Mouse (Mus musculus): ENCODE data around the gene Eloa. TPM values are rescaled to one million over a fixed set of nuclear protein-coding genes. Genes with fewer than 3 reads are reported as not detected.
"Not testable (repeated sequence)": the region's sequence is repeated elsewhere in the genome, so short reads cannot be mapped to it uniquely, and the experiment has no call there.

Gene Eloa
- polyA plus RNA-seq, 1 experiment, result 11.4 TPM

DNA sequence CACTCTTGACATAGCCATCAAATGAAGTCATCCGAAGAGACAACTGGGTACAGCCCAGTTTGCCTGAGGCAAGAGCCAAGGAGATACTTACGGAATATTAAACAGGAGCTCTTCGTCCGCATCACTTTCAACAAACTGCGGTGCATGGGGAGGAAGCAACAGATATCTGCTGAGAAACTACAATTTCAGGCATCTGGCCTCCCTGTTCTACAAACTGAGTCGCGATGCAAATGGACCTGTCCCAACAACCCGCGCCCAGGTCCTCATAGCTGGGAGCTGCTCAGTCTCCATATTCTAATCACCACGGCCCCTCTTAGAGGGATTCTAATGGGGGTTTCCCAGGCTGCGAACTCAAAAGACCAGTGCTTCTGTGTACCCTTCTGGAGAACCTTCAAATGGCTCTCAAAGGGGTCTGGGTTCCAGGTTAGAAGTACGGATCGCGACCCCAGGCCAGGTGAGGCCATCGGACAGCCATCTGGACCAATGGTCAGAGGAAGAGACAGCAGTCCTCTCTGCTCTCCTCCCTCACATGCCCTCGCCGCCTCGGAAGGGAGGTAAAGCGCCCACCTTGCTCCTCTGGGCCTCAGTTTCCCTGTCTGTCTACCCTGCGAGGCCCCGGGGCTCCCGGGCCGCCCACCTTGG, 35.1 kb downstream of the Eloa start:
- no peak for DNase-seq (ENCODE audit: low read depth, low spot score)
- 2% methylated on average over 23 of the region's 23 CpGs for WGBS

DNA sequence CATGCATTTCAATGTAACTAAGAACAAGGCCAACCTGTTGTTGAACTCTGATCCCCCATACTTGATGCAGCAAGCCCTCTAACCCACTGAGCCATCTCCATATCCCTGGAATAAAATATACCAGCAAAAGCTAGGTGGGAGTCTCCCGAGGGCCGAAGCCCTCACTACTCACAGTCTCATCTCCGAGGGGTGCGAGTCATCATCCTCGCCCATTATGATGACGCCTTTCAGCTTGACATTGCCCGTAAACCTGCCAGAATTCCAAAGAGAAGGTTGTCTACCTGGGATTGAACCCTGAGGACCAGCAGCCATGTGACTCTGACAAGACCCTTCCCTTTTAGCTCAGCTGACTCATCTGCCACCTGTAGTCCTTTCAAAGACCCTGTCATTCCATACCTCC, 35.8 kb downstream of the Eloa start:
- 54% methylated on average over 7 of the region's 7 CpGs for WGBS

GRCm38 (mm10) chr4:135985193-135985592, 36.4 kb downstream of the Eloa start:
- 85% methylated on average over 5 of the region's 5 CpGs for WGBS
- DNase-seq (ENCODE audit: low read depth, low spot score), result no peak

More for the DNA sequence above, 35.8 kb downstream of the Eloa start:
- DNase-seq (ENCODE audit: low read depth, low spot score), result no peak

GRCm38 (mm10) chr4:135984556-135984955, 37.0 kb downstream of the Eloa start:
- no peak for DNase-seq (ENCODE audit: low read depth, low spot score)
- WGBS, result 78% methylated on average over 5 of the region's 5 CpGs

DNA sequence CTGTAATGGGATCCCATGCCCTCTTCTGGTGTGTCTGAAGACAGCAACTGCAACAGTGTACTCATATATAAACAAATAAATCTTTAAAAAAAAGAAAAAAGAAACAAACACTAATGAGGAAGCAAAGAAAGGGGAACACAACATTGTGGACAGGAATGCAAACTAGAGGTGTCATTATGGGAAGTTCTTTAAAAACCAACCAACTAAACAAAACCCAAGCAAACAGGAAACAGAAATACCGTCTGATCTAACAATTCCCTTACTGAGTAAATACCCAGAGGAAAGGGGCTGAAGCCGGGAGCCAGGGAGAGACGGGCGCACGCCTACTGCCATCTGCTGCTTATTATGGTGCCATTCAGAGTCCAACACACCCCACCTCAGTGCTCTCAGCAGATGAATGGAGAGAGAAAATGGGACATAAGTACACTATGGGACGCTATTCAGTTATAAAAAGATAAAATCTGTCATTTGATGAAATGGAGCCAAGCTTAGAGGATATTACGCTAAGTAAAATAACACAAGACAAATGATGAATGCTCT, 40.0 kb downstream of the Eloa start:
- DNase-seq (ENCODE audit: low read depth, low spot score), result no peak
- 26% methylated on average over 7 of the region's 7 CpGs for WGBS

DNA sequence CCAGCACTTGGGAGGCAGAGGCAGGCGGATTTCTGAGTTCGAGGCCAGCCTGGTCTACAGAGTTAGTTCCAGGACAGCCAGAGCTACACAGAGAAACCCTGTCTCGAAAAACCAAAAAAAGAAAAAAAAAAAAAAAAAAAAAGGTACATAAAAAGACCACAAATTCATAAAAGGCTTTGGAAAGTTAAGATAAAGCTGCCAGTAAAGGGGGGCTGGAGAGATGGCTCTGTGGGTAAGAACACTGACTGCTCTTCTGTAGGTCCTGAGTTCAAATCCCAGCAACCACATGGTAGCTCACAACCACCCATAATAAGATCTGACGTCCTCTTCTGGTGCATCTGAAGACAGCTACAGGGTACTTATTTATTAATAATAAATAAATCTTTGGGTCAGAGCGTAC, 41.3 kb downstream of the Eloa start:
- 90% methylated on average over 5 of the region's 5 CpGs for WGBS
- DNase-seq (ENCODE audit: low read depth, low spot score), result not testable (repeated sequence)

DNA sequence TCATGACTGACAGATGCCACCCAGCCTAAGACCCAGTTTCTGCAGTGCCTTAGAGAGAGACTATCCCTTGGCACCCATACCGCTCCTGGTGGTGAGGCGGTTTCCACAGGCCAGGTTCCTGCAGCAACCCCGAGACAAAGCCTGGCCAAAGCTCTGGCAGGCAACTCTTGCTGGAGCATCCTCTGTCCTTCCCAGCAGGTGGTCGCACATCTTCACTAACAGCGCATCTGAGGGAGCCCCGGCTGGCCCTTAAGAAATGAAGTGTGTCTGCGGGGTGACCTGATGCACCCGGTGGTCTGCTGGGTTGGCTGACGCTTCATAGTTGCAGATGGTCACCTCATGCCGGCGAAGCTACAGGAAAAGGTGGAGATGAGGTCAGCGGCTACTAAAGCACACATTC, 45.4 kb downstream of the Eloa start:
- WGBS, result 96% methylated on average over 12 of the region's 12 CpGs
- no peak for DNase-seq (ENCODE audit: low read depth, low spot score)

DNA sequence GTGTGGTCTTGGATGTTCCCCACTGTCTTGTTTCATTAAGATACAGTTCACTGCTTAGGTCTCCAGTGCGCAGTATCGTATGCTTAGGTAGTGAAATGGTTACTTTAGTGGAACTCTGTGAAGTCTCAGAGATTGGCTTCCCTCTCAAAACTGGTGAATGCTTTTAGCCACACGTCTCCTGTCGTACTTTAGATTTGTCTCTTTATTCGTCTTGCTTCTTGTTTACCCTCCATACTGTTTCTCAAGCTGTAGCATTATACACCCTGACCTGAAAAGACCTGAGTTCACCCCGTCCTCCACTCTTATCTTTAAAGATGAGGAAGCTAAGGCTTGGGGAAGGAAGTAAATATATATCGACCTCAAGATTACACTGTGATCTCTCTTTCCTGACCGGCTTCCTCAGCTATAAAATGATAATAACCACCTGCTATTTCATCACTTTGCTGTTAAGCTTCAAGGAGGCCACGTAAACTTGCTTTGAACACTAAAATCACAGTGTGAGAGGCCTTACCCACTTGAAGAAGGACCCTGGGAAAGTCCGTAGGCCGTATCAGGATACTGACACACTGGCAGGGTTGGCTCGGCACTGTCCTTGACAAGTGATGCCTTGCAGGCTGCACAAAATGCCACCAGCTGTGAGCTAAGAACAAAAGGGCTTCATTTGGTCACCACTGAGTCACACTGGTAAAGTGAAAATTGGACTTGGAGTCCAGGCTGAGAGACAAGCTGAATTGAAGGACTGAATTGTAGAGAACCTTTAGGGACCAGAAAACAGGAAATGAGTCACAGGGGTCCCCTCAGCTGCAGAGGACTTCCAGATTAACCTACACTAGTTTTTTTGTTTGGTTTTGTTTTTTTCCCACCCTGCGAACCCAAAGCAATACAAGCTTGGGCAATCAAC, 48.4 kb downstream of the Eloa start:
- 21% methylated on average over 13 of the region's 13 CpGs for WGBS
- no peak for DNase-seq (ENCODE audit: low read depth, low spot score)

GRCm38 (mm10) chr4:135972556-135972906, 49.0 kb downstream of the Eloa start, which contains the start of gene Lypla2:
Lypla2 (minus strand) TSS chr4:135972626.
- under 1% methylated on average over 19 of the region's 19 CpGs for WGBS
- DNase-seq (ENCODE audit: low read depth, low spot score), result no peak

- under 1% methylated on average over 35 of the region's 35 CpGs for WGBS
- no peak for DNase-seq (ENCODE audit: low read depth, low spot score)
Observed at GRCm38 (mm10) chr4:135971805-135972555, 49.6 kb downstream of the Eloa start.

GRCm38 (mm10) chr4:135970585-135970984, 51.0 kb downstream of the Eloa start:
- no peak for DNase-seq (ENCODE audit: low read depth, low spot score)
- WGBS, result 91% methylated on average over 11 of the region's 11 CpGs

- DNase-seq (ENCODE audit: low read depth, low spot score), result no peak
- 77% methylated on average over 13 of the region's 13 CpGs for WGBS
Observed at GRCm38 (mm10) chr4:135969070-135969750, 52.4 kb downstream of the Eloa start.

DNA sequence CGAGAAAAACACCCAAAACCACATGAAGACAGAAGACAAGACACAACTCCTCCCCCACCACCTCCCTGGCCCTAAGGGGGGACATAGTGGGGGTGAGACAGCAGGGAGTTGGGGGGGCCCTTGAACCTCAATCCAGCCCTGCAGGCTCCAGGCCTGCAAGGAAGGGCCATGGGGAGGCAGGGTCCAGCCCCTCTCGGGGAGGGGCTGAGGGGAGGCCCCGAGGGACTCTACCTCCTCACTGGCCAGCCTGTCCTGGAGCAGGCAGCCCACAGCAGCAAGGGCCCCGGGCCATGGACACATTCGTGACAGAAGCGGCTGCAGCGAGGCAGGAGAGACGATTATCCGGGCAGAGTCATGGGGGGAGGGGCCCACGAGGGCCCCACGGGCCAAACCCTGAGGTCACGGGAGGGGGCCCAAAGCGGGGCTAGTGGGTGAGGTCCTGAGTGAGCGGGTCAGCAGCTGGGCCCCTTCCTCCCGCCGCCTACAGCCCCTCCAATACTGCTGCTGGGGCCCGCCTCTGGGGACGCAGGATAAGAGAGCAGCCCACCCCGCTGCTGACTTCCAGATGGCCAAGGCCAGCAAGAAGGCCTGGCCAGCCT, 53.2 kb downstream of the Eloa start:
- WGBS, result 69% methylated on average over 19 of the region's 19 CpGs
- DNase-seq (ENCODE audit: low read depth, low spot score), result no peak

DNA sequence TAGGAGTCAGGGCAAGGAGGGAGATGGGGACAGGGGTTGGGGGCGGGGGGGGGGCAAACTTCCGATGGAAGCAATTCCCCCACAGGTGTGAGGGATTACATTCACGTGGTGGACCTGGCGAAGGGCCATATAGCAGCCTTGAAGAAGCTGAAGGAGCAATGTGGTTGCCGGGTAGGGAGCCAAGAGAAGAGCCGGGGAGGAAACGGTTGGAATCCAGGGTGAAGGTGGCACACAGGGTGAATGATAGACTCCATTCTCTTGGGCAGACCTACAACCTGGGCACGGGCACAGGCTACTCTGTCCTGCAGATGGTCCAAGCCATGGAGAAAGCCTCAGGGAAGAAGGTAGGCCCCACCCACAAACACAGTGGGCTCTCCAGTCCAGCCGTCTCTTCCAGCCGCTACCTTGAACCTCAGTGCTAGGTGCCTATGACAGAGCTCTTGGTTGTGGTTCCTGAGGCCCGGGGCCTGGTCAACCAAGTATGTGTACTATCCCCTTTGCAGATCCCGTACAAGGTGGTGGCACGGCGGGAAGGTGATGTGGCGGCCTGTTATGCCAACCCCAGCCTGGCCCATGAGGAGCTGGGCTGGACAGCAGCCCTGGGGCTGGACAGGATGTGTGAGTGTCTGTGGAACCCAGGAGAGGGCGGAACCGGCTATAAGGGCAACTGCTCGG, 54.3 kb downstream of the Eloa start:
- 71% methylated on average over 18 of the region's 18 CpGs for WGBS
- DNase-seq (ENCODE audit: low read depth, low spot score), result no peak

GRCm38 (mm10) chr4:135966283-135966682, 55.3 kb downstream of the Eloa start:
- DNase-seq (ENCODE audit: low read depth, low spot score), result no peak
- WGBS, result 79% methylated on average over 16 of the region's 16 CpGs

GRCm38 (mm10) chr4:135965113-135965512, 56.5 kb downstream of the Eloa start:
- DNase-seq (ENCODE audit: low read depth, low spot score), result no peak
- 38% methylated on average over 9 of the region's 9 CpGs for WGBS

- peak; percentile 88 for DNase-seq (ENCODE audit: low read depth, low spot score)
- 2% methylated on average over 12 of the region's 12 CpGs for WGBS
Observed at GRCm38 (mm10) chr4:135964426-135964825, 57.1 kb downstream of the Eloa start.

DNA sequence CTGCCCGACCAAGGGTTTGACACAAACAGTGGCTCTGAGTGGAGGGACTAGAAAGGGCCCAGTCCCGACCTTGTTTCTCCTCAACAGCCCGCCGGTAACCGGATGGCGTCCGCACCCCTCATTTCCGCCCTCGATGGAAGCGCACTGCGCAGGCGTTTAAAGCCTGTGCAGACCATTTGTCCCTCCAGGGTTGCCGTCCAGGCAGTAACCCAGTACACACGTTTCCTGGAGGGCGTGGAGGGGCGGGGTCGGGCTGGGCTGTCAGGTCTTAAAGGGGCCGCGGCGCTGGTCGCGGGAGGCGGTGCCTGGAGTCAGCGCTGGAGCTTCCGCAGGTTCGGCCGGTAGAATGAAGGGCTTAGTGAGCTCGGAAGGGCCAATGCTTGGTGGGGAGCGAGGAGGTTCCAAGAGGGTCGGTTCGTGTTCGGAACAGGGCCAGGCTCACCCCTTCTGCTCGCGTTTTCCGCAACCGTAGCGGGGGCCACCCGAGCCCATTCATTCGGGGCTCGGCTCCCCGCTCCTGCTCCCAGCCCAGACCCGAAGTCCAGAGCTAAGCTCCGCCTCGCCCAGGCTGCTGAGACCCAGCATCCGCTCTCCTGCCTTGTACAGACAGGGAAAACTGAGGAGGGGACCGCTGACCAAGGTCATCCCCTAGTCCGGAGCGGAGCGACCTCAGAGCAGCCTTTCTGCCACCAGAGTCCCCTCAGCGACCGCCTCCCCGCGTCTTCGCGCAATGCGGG, 57.9 kb downstream of the Eloa start, which contains the start of gene Gale:
Gene Gale (plus strand): TSS at position 271 of the 737 bp plus-strand sequence.
- peak; percentile 94 for DNase-seq (ENCODE audit: low read depth, low spot score)
- under 1% methylated on average over 56 of the region's 56 CpGs for WGBS

All from large intestine, adult 2 months (tissue).